Mouse (Mus musculus) thymus, adult 2 months (tissue): Measurements from ENCODE around the gene Ksr2.
"Not testable (repeated sequence)": the region's sequence is repeated elsewhere in the genome, so short reads cannot be mapped to it uniquely, and the experiment has no call there.

ENCODE experiments used
- CTCF ChIP-seq: fragments of 200-500 bp; IDR thresholded peaks from 2 replicates; pipeline ENCODE4 v1.5.1; 2012; ENCODE audit warnings: mild to moderate bottlenecking, control low read depth, low read length, moderate library complexity, borderline replicate concordance; ENCODE audit not compliant: control insufficient read depth, poor library complexity, insufficient read depth; ENCODE audit errors: extremely low read depth
- POLR2A ChIP-seq: fragments of 200-500 bp; IDR thresholded peaks from 2 replicates; pipeline ENCODE4 v1.6.1; 2012; ENCODE audit warnings: mild to moderate bottlenecking, low read length, control low read depth, moderate library complexity; ENCODE audit not compliant: control insufficient read depth, poor library complexity, insufficient read depth; ENCODE audit errors: extremely low read depth

DNA sequence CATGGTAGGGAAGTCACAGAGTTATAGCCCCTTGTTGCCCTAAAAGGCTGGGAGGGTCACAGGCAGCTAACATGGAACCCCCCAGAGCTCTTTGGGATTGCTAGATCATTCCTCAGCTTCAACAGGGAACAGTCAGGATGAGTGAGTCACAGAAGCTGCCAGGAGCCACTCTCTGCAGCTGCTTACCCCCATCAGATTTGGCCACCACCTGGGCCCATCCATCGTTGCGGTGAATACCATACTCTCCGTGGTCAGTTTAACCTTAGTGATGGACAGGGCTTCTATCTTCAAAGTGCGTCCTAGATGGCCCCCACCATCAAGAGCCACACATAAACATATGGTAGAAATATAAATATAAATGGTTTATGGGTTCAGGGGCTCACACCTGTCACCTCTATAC is 209.4 kb downstream of the Ksr2 start:
- TF ChIP-seq CTCF, POLR2A: not testable (repeated sequence)
